Mouse (Mus musculus) small intestine, adult 2 months (tissue): Measurements from ENCODE around the gene Kat6b.
"Not testable (repeated sequence)": the region's sequence is repeated elsewhere in the genome, so short reads cannot be mapped to it uniquely, and the experiment has no call there.

ENCODE experiments used
- CTCF ChIP-seq: fragments of 200-500 bp; IDR thresholded peaks from 2 replicates; pipeline ENCODE4 v1.5.1; 2012; ENCODE audit warnings: low read depth, mild to moderate bottlenecking, control low read depth, inconsistent platforms, low read length, moderate library complexity, mixed read lengths; ENCODE audit not compliant: insufficient replicate concordance, insufficient read length; ENCODE audit errors: extremely low read depth
- POLR2A ChIP-seq: fragments of 200-500 bp; IDR thresholded peaks from 2 replicates; pipeline ENCODE4 v1.6.1; 2012; ENCODE audit warnings: low read depth, mild to moderate bottlenecking, control low read depth, inconsistent platforms, low read length, moderate library complexity

DNA sequence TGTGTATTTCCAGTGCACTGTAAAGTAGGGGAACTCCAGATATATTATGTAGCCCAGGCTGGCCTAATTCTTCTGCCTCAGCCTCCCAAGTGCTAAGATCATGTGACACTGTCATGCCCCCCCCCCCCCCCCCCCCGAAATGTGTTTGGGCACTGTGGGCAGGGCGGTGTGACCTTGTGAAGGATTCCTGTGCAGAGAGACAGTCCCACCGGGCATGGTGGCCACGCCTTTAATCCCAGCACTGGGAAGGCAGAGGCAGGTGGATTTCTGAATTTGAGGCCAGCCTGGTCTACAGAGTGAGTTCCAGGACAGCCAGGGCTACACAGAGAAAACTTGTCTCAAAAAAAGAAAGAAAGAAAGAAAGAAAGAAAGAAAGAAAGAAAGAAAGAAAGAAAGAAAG, 40.3 kb downstream of the Kat6b start:
- TF ChIP-seq CTCF, POLR2A: not testable (repeated sequence)
